Comparison of ENCODE assay signal across 8 mouse cellular contexts in genomic region chr15:79688268-79688956, GRCm38 (mm10). TPM values are rescaled to one million over a fixed set of nuclear protein-coding genes. Genes with fewer than 3 reads are reported as not detected.
DNase-seq lines count a peak whose midpoint lies in the region; ATAC-seq lines count a peak whose summit lies in the region.

No protein-coding gene starts in this region.

- peak overlapping the region; percentile 83 for H3K4me3 ChIP-seq in kidney, embryonic 16.5 days (ENCODE audit: low read length)
- peak overlapping the region; percentile 95 for H3K4me3 ChIP-seq in hindbrain, embryonic 15.5 days
- H3K4me3 ChIP-seq in midbrain, embryonic 15.5 days: peak overlapping the region; percentile 81

- H3K36me3 ChIP-seq in kidney, embryonic 16.5 days (ENCODE audit: insufficient read depth, low read length): no peaks in the 10 kb centered on the region
- no peaks in the 10 kb centered on the region for H3K36me3 ChIP-seq in hindbrain, embryonic 15.5 days
- H3K36me3 ChIP-seq in midbrain, embryonic 15.5 days (replicated peaks): 0 out of 2 replicates have a peak, but pooled peaks cover 2% of the 10 kb centered on the region

- H3K4me2 ChIP-seq in kidney, embryonic 16.5 days (replicated peaks; ENCODE audit: low read depth, low read length): peak overlapping the region; percentile 79
- H3K4me2 ChIP-seq in hindbrain, embryonic 15.5 days: peak overlapping the region; percentile 90
- H3K4me2 ChIP-seq in midbrain, embryonic 15.5 days: peak overlapping the region; percentile 83

- no peak for DNase-seq in kidney, postnatal 4 days
- peak; percentile 32 for DNase-seq in c-Kit-negative CD71-positive TER-119-positive erythroid progenitor cells, embryonic 14.5 days (ENCODE audit: low read depth, low spot score)
- no peak for DNase-seq in embryo, embryonic 10 days (ENCODE audit: low spot score)

- peak overlapping the region; percentile 95 for H3K9ac ChIP-seq in kidney, embryonic 16.5 days (replicated peaks; ENCODE audit: low read length)
- H3K9ac ChIP-seq in hindbrain, embryonic 15.5 days: peak overlapping the region; percentile 90
- peak overlapping the region; percentile 84 for H3K9ac ChIP-seq in midbrain, embryonic 15.5 days

- no peaks in the 10 kb centered on the region for H3K27me3 ChIP-seq in kidney, embryonic 16.5 days (ENCODE audit: insufficient read depth, low read length)
- H3K27me3 ChIP-seq in hindbrain, embryonic 15.5 days: no peaks in the 10 kb centered on the region
- no peaks in the 10 kb centered on the region for H3K27me3 ChIP-seq in midbrain, embryonic 15.5 days (replicated peaks)

- H3K27ac ChIP-seq in kidney, embryonic 16.5 days (ENCODE audit: low read length): peak overlapping the region; percentile 97
- peak overlapping the region; percentile 94 for H3K27ac ChIP-seq in hindbrain, embryonic 15.5 days (replicated peaks)
- H3K27ac ChIP-seq in midbrain, embryonic 15.5 days: peak overlapping the region; percentile 96

- ATAC-seq in kidney, embryonic 16.5 days (ENCODE audit: low FRiP score, low TSS enrichment): no peak
- no peak for ATAC-seq in hindbrain, embryonic 15.5 days (ENCODE audit: low FRiP score, low read depth)
- no peak for ATAC-seq in midbrain, embryonic 15.5 days (replicated peaks)
- ATAC-seq in cerebellum, adult (ENCODE audit: insufficient number of reproducible peaks, low FRiP score, low TSS enrichment): no peak
- no peak for ATAC-seq in CD4-positive, CD25-positive, alpha-beta regulatory T cell, adult 4 months

- 2% methylated on average over 8 of the region's 8 CpGs for WGBS in kidney, embryonic 16.5 days
- WGBS in hindbrain, embryonic 15.5 days: 6% methylated on average over 8 of the region's 8 CpGs
- 3% methylated on average over 8 of the region's 8 CpGs for WGBS in midbrain, embryonic 15.5 days

- H3K9me3 ChIP-seq in kidney, embryonic 16.5 days (ENCODE audit: low read length): no peaks in the 10 kb centered on the region
- no peaks in the 10 kb centered on the region for H3K9me3 ChIP-seq in hindbrain, embryonic 15.5 days
- no peaks in the 10 kb centered on the region for H3K9me3 ChIP-seq in midbrain, embryonic 15.5 days

- peaks cover 67% of the 10 kb centered on the region for H3K4me1 ChIP-seq in kidney, embryonic 16.5 days (ENCODE audit: insufficient read depth, low read length)
- peaks cover 68% of the 10 kb centered on the region for H3K4me1 ChIP-seq in hindbrain, embryonic 15.5 days (replicated peaks)
- peaks cover 65% of the 10 kb centered on the region for H3K4me1 ChIP-seq in midbrain, embryonic 15.5 days

RNA-seq across cellular contexts. Expression of gene Josd1, which starts 0.7 kb away (rescaled TPM):
- 18.2 and 19.6 TPM in 2 replicates for polyA plus RNA-seq in kidney, embryonic 16.5 days (2015; fragmentation: Nextera tagmentation; extraction: Ambion mirVana)
- polyA plus RNA-seq in hindbrain, embryonic 15.5 days (2015; fragmentation: Nextera tagmentation; extraction: Ambion mirVana): 23.2 and 24.5 TPM in 2 replicates
- polyA plus RNA-seq in midbrain, embryonic 15.5 days (2015; fragmentation: Nextera tagmentation; extraction: Ambion mirVana): 22.8 and 24.0 TPM in 2 replicates
- 1 to 10 TPM; 4.2 to 6.8 TPM for polyA plus RNA-seq in CD4-positive, CD25-positive, alpha-beta regulatory T cell, adult 4 months (2017; shearing (Covaris generic))

RNA-seq across cellular contexts. Expression of gene Gtpbp1, which starts 2.2 kb away (rescaled TPM):
- polyA plus RNA-seq in kidney, embryonic 16.5 days (2015; fragmentation: Nextera tagmentation; extraction: Ambion mirVana): 32.7 and 36.6 TPM in 2 replicates
- 49.4 and 50.1 TPM in 2 replicates for polyA plus RNA-seq in hindbrain, embryonic 15.5 days (2015; fragmentation: Nextera tagmentation; extraction: Ambion mirVana)
- polyA plus RNA-seq in midbrain, embryonic 15.5 days (2015; fragmentation: Nextera tagmentation; extraction: Ambion mirVana): 53.7 and 57.4 TPM in 2 replicates
- 10 to 100 TPM; 21.0 to 21.6 TPM for polyA plus RNA-seq in CD4-positive, CD25-positive, alpha-beta regulatory T cell, adult 4 months (2017; shearing (Covaris generic))

RNA-seq across cellular contexts. Expression of gene Tomm22, which starts 17.8 kb away (rescaled TPM):
- polyA plus RNA-seq in kidney, embryonic 16.5 days (2015; fragmentation: Nextera tagmentation; extraction: Ambion mirVana): 262 and 263 TPM in 2 replicates
- polyA plus RNA-seq in hindbrain, embryonic 15.5 days (2015; fragmentation: Nextera tagmentation; extraction: Ambion mirVana): 224 and 236 TPM in 2 replicates
- 222 and 226 TPM in 2 replicates for polyA plus RNA-seq in midbrain, embryonic 15.5 days (2015; fragmentation: Nextera tagmentation; extraction: Ambion mirVana)
- polyA plus RNA-seq in CD4-positive, CD25-positive, alpha-beta regulatory T cell, adult 4 months (2017; shearing (Covaris generic)): 100 to 1,000 TPM; 183 to 185 TPM

RNA-seq across cellular contexts. Expression of gene Cby1, which starts 29.4 kb away (rescaled TPM):
- polyA plus RNA-seq in kidney, embryonic 16.5 days (2015; fragmentation: Nextera tagmentation; extraction: Ambion mirVana): 59.5 and 59.8 TPM in 2 replicates
- 91.4 and 94.3 TPM in 2 replicates for polyA plus RNA-seq in hindbrain, embryonic 15.5 days (2015; fragmentation: Nextera tagmentation; extraction: Ambion mirVana)
- polyA plus RNA-seq in midbrain, embryonic 15.5 days (2015; fragmentation: Nextera tagmentation; extraction: Ambion mirVana): 92.1 and 99.6 TPM in 2 replicates
- polyA plus RNA-seq in CD4-positive, CD25-positive, alpha-beta regulatory T cell, adult 4 months (2017; shearing (Covaris generic)): 10 to 100 TPM; 16.1 to 16.3 TPM

RNA-seq across cellular contexts. Expression of gene Fam227a, which starts 29.7 kb away (rescaled TPM):
- polyA plus RNA-seq in kidney, embryonic 16.5 days (2015; fragmentation: Nextera tagmentation; extraction: Ambion mirVana): 1.1 and 1.4 TPM in 2 replicates
- 4.5 and 4.9 TPM in 2 replicates for polyA plus RNA-seq in hindbrain, embryonic 15.5 days (2015; fragmentation: Nextera tagmentation; extraction: Ambion mirVana)
- 5.1 and 6.6 TPM in 2 replicates for polyA plus RNA-seq in midbrain, embryonic 15.5 days (2015; fragmentation: Nextera tagmentation; extraction: Ambion mirVana)
- polyA plus RNA-seq in CD4-positive, CD25-positive, alpha-beta regulatory T cell, adult 4 months (2017; shearing (Covaris generic)): under 1 TPM; 0.15 to 0.50 TPM
